Mouse (Mus musculus): ENCODE data around the gene Eomes.

Eomes gene

GRCm38 (mm10) chr9:118487636-118488035 lies 9.6 kb downstream of the Eomes start:
- DNase-seq (ENCODE audit: extremely low spot score) = no peak

DNA sequence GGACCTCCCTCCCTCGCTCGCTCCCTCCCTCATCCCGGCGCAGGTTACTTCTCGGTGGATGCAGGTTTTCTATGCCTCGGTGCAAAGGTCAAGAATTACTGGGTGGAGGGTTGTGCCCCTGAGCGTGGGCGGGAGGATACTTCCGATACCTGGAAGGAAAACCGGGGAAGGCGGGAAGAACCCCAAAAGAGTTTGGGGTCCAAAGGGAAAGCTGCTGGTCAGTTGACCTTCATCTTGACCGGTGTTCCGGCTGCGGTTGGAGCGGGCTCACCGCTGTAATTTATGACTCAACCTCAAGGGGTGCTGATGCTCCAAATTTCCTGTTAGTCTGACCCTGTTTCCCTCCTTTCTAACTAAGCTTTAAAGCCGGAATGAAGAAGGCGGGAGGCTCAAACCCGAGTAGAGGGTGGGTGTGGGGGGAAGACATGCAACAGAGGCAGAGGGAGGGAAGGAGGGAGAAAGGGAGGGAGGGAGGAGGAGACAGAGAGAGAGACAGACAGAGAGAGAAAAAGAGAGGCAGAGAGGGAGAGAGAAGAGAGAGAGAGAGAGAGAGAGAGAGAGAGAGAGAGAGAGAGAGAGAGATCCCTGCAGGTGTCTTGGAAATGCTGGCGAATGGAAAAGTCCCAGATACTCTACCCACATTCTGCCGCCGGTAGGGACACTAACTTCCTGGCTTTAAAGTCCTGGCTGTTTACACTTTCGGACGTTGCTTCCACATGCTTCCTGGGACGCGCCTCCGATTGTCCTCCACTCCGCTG lies 10.3 kb downstream of the Eomes start:
- DNase-seq (ENCODE audit: extremely low spot score) = peak; percentile 72

- no peak for DNase-seq (ENCODE audit: extremely low spot score)
These were observed 11.0 kb downstream of the Eomes start for GRCm38 (mm10) chr9:118488896-118489578.

- DNase-seq (ENCODE audit: extremely low spot score) = peak; percentile 82
These were observed 11.6 kb downstream of the Eomes start for GRCm38 (mm10) chr9:118489579-118490019.

GRCm38 (mm10) chr9:118491195-118491594 lies 13.2 kb downstream of the Eomes start:
- DNase-seq (ENCODE audit: extremely low spot score) = no peak

DNA sequence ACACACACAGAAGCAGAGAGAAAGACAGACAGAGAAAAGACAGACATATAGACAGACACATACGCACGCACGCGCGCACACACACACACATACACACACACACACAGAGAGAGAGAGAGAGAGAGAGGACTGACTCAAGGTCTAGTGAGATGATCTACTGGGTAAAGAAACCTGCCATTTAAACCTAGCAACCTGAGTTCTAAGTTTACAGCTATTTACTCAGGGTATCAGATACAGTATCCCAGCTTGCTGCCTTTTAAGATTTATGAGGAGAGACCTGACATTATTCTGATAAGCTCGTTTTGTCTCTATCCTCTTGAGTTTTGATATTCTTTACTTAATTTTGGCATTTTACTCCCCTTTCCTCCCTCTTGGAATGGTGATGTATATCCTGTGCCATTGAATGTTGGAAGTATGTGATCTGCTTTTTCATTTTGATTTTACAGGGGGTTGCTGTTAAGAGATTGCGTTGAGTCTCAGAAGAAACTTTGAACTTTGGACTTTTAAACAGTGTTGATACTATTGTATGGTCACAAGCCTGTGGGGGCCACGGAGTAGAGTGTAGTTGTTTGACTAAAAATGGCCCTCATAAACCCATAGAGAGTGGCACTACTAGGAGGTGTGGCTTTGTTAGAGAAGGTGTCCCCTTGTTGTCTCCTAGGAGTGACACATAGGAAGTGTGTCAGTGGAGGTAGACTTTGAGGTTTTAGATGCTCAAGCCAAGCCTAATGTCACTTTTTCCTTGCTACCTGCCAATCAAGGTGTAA lies 15.1 kb downstream of the Eomes start:
- no peak for DNase-seq (ENCODE audit: extremely low spot score)

DNA sequence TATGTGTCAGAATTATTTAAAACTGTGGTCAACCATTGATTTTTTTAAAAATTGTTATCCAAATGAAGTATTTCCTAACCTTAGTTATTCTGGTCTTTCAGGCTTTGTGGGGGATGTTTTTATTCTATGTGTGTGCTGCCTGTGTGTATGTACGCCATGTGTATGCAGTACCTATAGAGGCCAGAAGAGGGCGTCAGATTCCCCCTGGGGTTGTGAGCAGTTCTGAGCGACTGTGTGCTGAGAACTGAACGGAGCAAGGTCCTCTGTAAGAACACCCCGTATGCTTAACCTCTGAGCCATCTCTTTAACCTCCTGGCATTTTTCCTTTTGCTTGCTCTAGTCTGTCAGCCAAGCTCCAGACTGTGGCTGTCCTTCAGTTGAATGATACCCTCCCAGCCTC lies 16.1 kb downstream of the Eomes start:
- no peak for DNase-seq (ENCODE audit: extremely low spot score)

DNA sequence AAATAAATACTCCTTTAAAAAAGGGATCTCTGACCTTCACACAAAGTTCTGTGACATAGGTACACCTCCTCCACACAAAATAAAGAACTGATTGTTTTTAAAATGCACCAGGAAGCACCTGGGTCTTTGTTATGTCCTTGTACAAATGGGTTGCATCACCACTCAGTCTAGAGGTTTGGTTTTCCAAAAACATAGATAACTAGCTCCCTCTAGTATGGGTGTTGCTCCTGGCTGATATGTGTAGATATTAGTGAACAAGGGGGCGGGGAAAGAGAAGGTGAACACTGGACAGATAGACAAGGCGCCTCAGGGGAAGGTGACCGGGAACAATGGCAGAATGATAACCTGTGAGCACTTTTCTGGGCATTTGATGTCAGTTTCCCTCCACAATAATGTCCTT lies 17.9 kb downstream of the Eomes start:
- DNase-seq (ENCODE audit: extremely low spot score) = no peak

DNA sequence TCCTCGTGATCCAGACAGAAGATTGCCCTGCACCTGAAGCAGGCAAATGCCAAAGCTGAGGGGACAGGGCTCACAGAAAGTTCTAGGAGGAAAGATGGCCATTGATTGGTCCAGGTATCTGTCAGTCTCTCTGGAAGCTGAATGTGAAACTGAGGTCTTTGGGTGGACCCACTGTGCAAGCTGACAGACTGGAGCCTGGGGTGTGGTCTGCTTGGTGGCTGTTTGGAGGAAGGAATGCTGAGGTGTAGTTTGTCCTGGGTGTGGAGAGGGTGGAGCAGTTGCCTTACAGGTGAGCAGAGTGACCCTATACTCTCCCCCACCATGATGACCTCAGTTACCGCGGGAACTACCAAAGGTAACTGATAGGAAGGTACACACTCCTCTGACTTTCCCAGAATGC lies 18.9 kb downstream of the Eomes start:
- DNase-seq (ENCODE audit: extremely low spot score) = no peak

- DNase-seq (ENCODE audit: extremely low spot score) = no peak
These were observed 20.0 kb downstream of the Eomes start for GRCm38 (mm10) chr9:118498061-118498460.

DNA sequence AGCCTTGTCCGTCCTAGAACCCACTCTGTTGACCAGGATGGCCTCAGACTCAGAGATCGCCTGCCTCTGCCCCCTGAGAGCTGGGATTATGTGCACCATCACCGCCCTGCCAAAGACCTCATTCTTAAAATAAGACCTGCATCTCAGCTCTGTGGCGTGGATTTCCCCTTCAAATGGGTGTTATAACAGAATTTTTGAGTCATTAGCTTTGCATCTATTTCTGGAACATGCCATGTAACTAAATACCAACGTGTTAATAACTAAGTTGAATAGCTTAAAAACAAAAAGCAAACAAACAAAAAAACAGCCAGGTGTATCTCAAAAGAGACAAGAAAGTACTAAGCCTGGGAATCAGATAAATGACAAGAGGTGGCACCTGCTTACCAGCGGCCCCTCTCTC lies 23.0 kb downstream of the Eomes start:
- DNase-seq (ENCODE audit: extremely low spot score) = no peak

DNA sequence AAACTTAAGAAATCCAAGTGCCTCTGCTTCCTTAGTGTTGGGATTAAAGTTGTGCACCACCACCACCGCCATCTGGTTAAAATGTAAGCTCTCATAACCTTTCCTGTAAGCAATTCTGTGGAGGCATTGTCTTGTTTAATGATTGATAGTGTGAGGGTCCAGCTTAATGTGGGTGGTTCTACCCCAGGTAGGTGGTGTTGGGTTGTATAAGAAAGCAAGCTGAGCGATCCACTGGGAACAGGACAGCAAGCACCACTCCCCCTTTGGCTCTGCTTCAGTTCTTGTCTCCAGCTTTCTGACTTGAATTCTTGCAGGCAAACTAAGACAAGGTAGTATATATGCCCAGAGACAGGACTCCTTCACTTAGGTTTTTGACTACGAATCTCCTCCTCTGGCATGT lies 26.6 kb downstream of the Eomes start:
- DNase-seq (ENCODE audit: extremely low spot score) = no peak

- peak; percentile 87 for DNase-seq (ENCODE audit: extremely low spot score)
These were observed 28.0 kb downstream of the Eomes start, which contains the start of gene Golga4 for GRCm38 (mm10) chr9:118506020-118506403. Gene Golga4, plus strand, starts transcription at chr9:118506267.

- peak; percentile 53 for DNase-seq (ENCODE audit: extremely low spot score)
These were observed 28.6 kb downstream of the Eomes start for GRCm38 (mm10) chr9:118506404-118507231.

DNA sequence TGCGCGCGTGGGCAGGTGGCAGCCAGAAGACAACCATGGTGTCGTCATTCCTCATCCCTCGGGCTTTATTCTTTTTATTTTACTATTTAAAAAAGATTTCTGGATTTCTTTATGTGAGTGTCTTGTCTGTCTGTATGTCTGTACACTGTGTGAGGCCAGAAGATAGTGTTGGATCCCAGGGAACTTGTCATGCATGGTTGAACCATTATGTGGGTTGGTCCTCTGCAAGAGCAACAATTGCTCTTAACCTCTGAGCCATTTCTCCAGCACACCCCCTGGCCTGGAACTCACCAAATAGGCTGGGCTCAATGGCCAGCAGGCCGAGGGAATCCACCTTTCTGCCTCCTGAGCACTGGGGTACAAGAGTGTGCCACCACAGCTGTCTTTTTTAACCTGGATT lies 29.5 kb downstream of the Eomes start:
- no peak for DNase-seq (ENCODE audit: extremely low spot score)

DNA sequence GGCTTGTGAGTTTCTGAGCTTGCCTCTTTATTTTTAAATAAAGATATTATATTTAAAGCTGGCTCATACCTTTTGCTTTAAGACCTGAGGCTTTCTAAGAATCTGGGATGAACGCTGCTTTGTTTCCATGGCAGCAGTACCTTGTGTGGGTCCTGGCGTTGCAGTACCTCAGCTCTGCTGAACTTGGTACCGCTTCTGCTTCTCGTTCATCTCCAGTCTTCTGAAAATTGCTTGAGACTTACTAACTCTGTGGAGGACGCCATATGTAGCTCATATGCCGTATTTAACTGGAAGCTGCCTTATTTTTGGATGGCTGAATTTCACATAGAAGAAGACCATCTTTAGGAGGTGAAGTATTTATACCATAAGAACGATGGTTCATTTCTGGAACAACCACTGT lies 30.6 kb downstream of the Eomes start:
- DNase-seq (ENCODE audit: extremely low spot score) = no peak

DNA sequence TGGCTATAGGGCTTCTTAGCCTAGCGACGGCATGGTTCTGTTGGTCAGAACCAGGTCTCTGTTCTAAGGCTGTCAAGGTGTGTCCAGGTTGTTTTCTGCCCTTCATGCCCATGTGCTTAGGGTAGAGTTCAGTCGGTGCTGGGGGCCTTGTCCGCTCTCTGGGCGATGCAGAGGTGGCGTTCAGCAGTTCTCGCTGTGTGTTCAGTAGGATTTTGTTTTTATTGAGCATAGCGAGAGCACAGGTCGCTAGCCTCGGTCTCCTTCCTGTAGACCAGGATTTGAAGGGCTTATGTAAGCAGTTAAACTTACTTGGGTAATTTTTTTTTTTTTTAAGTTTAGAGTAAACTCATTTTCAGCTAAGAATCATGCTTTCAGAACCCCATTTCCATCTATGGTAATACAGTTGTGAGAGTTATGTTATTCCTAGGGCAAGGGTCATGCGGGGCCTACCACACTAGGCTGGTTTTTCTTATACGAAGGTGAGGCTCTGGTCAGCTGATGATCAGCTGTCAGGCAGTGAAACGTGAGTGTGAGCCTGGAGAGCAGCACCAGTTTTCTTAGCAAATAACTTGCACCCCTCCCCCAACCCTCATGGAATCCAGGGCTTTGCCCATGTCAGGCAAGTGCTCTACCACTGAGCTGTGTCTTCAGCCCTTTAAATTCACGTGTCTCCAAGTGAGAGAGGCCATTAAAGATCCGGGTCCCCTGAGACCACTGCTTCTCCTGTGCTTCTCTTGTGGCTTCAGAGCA lies 33.1 kb downstream of the Eomes start:
- DNase-seq (ENCODE audit: extremely low spot score) = no peak

- no peak for DNase-seq (ENCODE audit: extremely low spot score)
These were observed 34.7 kb downstream of the Eomes start for GRCm38 (mm10) chr9:118512681-118513233.

GRCm38 (mm10) chr9:118515476-118515875 lies 37.5 kb downstream of the Eomes start:
- no peak for DNase-seq (ENCODE audit: extremely low spot score)

- no peak for DNase-seq (ENCODE audit: extremely low spot score)
These were observed 38.1 kb downstream of the Eomes start for GRCm38 (mm10) chr9:118516162-118516561.

GRCm38 (mm10) chr9:118517619-118518018 lies 39.6 kb downstream of the Eomes start:
- DNase-seq (ENCODE audit: extremely low spot score) = no peak
